Mouse (Mus musculus): ENCODE results near the gene Naxd. TPM values are rescaled to one million over a fixed set of nuclear protein-coding genes. Genes with fewer than 3 reads are reported as not detected.

Naxd gene
- polyA plus RNA-seq, 2 experiments = 112 to 117 TPM

DNA sequence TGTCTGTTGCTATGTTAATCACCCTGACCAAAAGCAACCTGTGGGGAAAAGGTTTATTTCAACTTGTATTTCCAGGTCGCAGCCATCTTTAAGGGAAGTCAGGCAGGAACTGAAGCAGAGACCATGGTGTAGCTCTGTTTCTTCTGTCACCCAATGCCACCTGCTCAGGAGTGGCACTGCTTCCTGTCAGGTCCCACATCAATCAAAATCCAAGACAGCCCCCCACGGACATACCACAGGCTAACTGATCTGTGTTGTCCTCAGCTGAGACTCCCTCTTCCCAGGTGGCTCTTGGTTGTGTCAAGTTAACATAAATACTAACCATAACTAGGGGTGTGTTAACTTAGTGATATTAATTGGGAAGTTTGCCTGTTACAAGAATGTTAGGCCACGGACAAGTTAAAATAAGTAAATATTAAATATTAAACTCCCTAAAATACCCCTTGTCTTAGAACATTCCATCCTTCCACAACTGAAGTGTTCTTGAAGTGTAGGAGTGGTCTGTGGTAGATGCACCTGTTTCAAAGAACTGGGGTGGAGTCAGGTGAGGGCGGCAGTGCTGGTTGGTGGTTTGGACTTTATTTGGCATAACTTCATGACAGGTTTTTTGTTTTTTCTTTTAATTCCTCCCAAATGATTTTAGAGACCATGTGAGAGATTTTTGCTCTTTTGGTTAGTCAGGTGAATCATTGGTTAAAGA lies 1.6 kb downstream of the Naxd start:
- Histone ChIP-seq H3K4me3 (replicated peaks; ENCODE audit: low read length) (no peak overlapping the region), H3K4me2 (replicated peaks; ENCODE audit: low read depth, low read length, severe bottlenecking) (no peak overlapping the region), H3K27me3 (ENCODE audit: control insufficient read depth, insufficient read depth, low read length) (no peaks in the 10 kb centered on the region), H3K36me3 (ENCODE audit: control insufficient read depth, insufficient read depth, low read length) (peaks cover 17% of the 10 kb centered on the region), H3K4me1 (ENCODE audit: control insufficient read depth, insufficient read depth, low read length) (peaks cover 12% of the 10 kb centered on the region), H3K27ac (replicated peaks; ENCODE audit: low read depth, low read length) (no peak overlapping the region), H3K9ac (ENCODE audit: low read depth, low read length, severe bottlenecking) (no peak overlapping the region), H3K9me3 (ENCODE audit: control insufficient read depth, low read length) (no peaks in the 10 kb centered on the region)
- WGBS = 88% methylated on average over 4 of the region's 4 CpGs
- ATAC-seq (ENCODE audit: low FRiP score, low read depth) (no peak), DNase-seq (ENCODE audit: low spot score) (no peak)
- TF ChIP-seq POLR2A (IDR thresholded peaks at IDR 0.05; ENCODE audit: borderline replicate concordance, extremely low read depth, insufficient read depth, insufficient read length) = no peak

DNA sequence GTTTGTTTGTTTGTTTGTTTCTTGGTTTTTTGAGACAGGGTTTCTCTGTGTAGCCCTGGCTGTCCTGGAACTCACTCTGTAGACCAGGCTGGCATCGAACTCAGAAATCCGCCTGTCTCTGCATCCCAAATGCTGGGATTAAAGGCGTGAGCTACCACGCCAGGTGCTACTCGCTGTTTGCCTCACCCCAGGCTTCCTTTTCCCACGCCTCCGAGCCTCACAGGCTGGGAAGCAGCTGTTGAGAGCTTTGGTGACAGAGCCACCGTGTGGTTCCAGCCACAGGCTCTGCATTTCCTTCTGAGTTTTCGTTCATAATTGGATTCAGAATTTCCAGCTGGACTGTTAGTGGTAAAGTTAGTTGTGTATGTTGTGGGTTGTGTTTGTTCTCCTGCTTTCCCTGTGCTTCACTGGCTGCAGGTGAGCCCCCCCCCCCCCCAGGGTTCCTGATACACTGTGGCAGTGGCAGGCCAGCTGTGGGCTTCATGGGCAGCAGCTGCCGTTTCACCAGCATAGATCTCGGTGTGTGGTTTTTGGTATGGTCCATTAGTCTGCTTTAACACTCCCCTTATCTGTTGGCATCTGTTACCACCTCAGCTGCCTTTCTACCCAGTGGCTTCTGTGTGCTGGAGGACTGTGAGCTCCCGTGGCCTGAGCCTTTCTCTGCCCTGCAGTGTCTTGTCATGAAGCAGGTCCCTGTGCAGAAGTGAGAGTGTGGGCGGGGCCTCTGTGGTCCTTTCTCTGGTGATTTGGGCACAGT lies 6.3 kb downstream of the Naxd start:
- Histone ChIP-seq H3K27ac (replicated peaks; ENCODE audit: low read depth, low read length) (no peak overlapping the region), H3K4me3 (replicated peaks; ENCODE audit: low read length) (no peak overlapping the region), H3K27me3 (ENCODE audit: control insufficient read depth, insufficient read depth, low read length) (no peaks in the 10 kb centered on the region), H3K9ac (ENCODE audit: low read depth, low read length, severe bottlenecking) (no peak overlapping the region), H3K36me3 (ENCODE audit: control insufficient read depth, insufficient read depth, low read length) (peaks cover 59% of the 10 kb centered on the region), H3K9me3 (ENCODE audit: control insufficient read depth, low read length) (no peaks in the 10 kb centered on the region), H3K4me2 (replicated peaks; ENCODE audit: low read depth, low read length, severe bottlenecking) (no peak overlapping the region), H3K4me1 (ENCODE audit: control insufficient read depth, insufficient read depth, low read length) (0 out of 2 replicates have a peak, but pooled peaks cover 2% of the 10 kb centered on the region)
- ATAC-seq (ENCODE audit: low FRiP score, low read depth) = no peak; the same call in 1 of the 2 replicates
- TF ChIP-seq POLR2A (IDR thresholded peaks at IDR 0.05; ENCODE audit: borderline replicate concordance, extremely low read depth, insufficient read depth, insufficient read length) = no peak
- WGBS = 84% methylated on average over 13 of the region's 13 CpGs
- no peak for DNase-seq (ENCODE audit: low spot score)

DNA sequence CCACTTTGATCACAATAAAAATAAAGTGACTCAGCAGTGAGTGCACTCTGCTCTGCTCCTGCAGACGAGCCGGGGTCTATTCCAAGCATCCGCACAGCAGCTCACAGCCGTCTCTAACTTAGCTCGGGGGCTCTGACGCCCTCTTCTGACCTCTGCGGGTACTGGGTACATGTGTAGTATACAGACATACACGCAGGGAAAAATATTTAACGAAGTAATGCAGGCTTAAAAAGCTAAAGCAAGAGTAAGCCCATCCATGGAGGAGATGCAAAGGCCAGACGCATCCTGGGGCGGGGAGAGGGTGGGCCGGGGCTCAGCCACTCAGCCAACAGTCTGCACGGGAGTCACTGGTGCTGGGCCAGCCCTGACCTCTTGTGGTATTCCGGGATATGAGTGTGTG lies 8.8 kb downstream of the Naxd start:
- ATAC-seq (ENCODE audit: low FRiP score, low read depth) (no peak), DNase-seq (ENCODE audit: low spot score) (no peak)
- Histone ChIP-seq H3K27ac (replicated peaks; ENCODE audit: low read depth, low read length) (no peak overlapping the region), H3K9me3 (ENCODE audit: control insufficient read depth, low read length) (no peaks in the 10 kb centered on the region), H3K36me3 (ENCODE audit: control insufficient read depth, insufficient read depth, low read length) (peaks cover 80% of the 10 kb centered on the region), H3K4me2 (replicated peaks; ENCODE audit: low read depth, low read length, severe bottlenecking) (no peak overlapping the region), H3K9ac (ENCODE audit: low read depth, low read length, severe bottlenecking) (no peak overlapping the region), H3K27me3 (ENCODE audit: control insufficient read depth, insufficient read depth, low read length) (no peaks in the 10 kb centered on the region), H3K4me1 (ENCODE audit: control insufficient read depth, insufficient read depth, low read length) (no peaks in the 10 kb centered on the region), H3K4me3 (replicated peaks; ENCODE audit: low read length) (no peak overlapping the region)
- no peak for TF ChIP-seq POLR2A (IDR thresholded peaks at IDR 0.05; ENCODE audit: borderline replicate concordance, extremely low read depth, insufficient read depth, insufficient read length)
- 82% methylated on average over 14 of the region's 14 CpGs for whole genome bisulfite sequencing

DNA sequence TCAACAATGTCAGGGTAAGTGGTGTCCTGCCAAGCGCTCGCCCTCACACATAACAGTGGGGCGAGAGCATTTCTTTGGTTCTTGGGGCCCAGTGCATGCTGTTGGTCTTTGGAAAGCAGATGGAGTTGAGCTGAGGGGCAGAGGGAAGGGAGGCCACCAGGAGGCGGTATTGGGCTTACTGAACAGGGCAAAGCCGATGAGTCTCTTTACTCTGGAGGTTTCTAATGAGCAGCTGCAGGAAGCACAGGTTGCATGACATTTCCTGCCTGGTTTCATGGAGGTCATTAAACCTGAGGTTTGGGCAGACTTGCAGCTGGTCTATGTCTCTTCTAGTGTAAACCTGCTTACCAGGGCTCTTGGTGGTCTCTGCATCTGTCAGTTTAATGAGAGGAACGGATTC lies 9.5 kb downstream of the Naxd start:
- 58% methylated on average over 6 of the region's 6 CpGs for WGBS
- no peaks in the 10 kb centered on the region for H3K4me1 ChIP-seq (ENCODE audit: control insufficient read depth, insufficient read depth, low read length)
- no peak overlapping the region for H3K27ac ChIP-seq (replicated peaks; ENCODE audit: low read depth, low read length)

DNA sequence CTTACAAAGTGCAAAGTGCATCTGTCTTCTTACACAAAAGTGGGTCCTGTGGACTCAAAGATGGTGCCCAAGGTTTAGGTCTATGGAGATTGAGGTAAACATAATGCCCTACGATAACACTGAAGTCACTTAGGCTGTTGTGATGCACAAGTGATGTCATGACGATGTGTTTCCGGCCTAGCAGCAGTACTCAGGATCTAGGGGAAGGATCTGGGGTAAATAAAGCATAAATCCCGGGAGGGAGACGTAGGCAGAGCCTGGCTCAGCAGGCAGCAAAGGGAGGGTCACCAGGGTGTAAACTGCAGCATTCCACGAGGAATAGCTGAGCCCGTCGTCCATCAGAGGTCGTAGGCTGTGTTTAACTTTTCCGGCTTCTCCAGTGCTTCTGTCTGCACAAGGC lies 11.6 kb downstream of the Naxd start:
- Histone ChIP-seq H3K9me3 (ENCODE audit: control insufficient read depth, low read length) (no peaks in the 10 kb centered on the region), H3K4me1 (ENCODE audit: control insufficient read depth, insufficient read depth, low read length) (no peaks in the 10 kb centered on the region), H3K9ac (ENCODE audit: low read depth, low read length, severe bottlenecking) (no peak overlapping the region), H3K4me2 (replicated peaks; ENCODE audit: low read depth, low read length, severe bottlenecking) (no peak overlapping the region), H3K27ac (replicated peaks; ENCODE audit: low read depth, low read length) (no peak overlapping the region), H3K36me3 (ENCODE audit: control insufficient read depth, insufficient read depth, low read length) (peaks cover 95% of the 10 kb centered on the region), H3K4me3 (replicated peaks; ENCODE audit: low read length) (no peak overlapping the region), H3K27me3 (ENCODE audit: control insufficient read depth, insufficient read depth, low read length) (no peaks in the 10 kb centered on the region)
- WGBS = 84% methylated on average over 10 of the region's 10 CpGs
- no peak for ATAC-seq (ENCODE audit: low FRiP score, low read depth)
- TF ChIP-seq POLR2A (IDR thresholded peaks at IDR 0.05; ENCODE audit: borderline replicate concordance, extremely low read depth, insufficient read depth, insufficient read length) = no peak
- no peak for DNase-seq (ENCODE audit: low spot score)

More for the DNA sequence above, 9.5 kb downstream of the Naxd start:
- no peak for TF ChIP-seq POLR2A (IDR thresholded peaks at IDR 0.05; ENCODE audit: borderline replicate concordance, extremely low read depth, insufficient read depth, insufficient read length)
- Histone ChIP-seq H3K27me3 (ENCODE audit: control insufficient read depth, insufficient read depth, low read length) (no peaks in the 10 kb centered on the region), H3K9ac (ENCODE audit: low read depth, low read length, severe bottlenecking) (no peak overlapping the region), H3K4me3 (replicated peaks; ENCODE audit: low read length) (no peak overlapping the region), H3K36me3 (ENCODE audit: control insufficient read depth, insufficient read depth, low read length) (peaks cover 88% of the 10 kb centered on the region), H3K9me3 (ENCODE audit: control insufficient read depth, low read length) (no peaks in the 10 kb centered on the region), H3K4me2 (replicated peaks; ENCODE audit: low read depth, low read length, severe bottlenecking) (no peak overlapping the region)
- peak; percentile 15 for DNase-seq (ENCODE audit: low spot score)
- 0 out of 2 replicates have a peak, but pooled peaks have one; percentile 38 for ATAC-seq (ENCODE audit: low FRiP score, low read depth)
